27 mouse cellular contexts compared by ENCODE assay signal in the genomic region with DNA sequence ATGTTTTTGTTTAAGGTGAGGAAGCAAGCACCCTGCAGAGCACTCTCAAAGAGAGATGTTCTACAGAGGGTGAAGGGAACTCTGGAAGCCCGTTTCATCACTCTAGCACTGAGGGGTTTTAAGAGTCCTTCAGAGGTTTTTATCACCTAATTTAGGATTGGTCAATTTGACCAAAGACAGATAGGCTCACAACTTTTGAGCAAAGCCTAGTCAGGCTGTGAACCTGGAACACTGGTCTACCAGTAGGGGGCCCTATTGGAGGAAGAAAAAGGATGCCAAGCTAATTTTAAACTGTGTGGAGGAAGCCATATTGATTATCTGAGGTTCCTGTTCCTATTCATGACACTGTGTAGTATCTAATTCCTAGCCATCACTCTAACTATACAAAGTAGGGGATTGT.
DNase-seq lines count a peak whose midpoint lies in the region; ATAC-seq and TF ChIP-seq lines count a peak whose summit lies in the region.
"Had no signal": no experiment of that assay in that cellular context is flagged by ENCODE, and none has a peak within 500 bp of the region (broad histone marks: within the 10 kb centered on the region; RNA-seq: fewer than 3 reads in every experiment).

No protein-coding gene starts in this region.

- no peak for DNase-seq in heart, adult 2 months
- DNase-seq in heart, adult 18-20 months: no peak
- peak; percentile 80 for DNase-seq in midbrain, embryonic 11.5 days (ENCODE audit: low spot score, missing footprints)
- DNase-seq in midbrain, postnatal 0 days (ENCODE audit: low spot score): no peak
- DNase-seq in R1 (ENCODE audit: low read depth, low spot score): peak; percentile 57
- no peak for DNase-seq in cerebellum, postnatal 36 days
- no peak for DNase-seq in urinary bladder, postnatal 25 days (ENCODE audit: low spot score)
- DNase-seq: adrenal gland, adult 8-10 months; adrenal gland, postnatal 25 days; B cell, adult 2 months; cerebellum, adult 11-12 months; cerebellum, adult 8-10 months; cerebellum, postnatal 10 days; gastrocnemius, postnatal 10 days; gastrocnemius, postnatal 36 days had no signal

- intact Hi-C loops in heart, adult 2 months (cut with DNase I): no loop called here

- no peaks in the 10 kb centered on the region for H3K9me3 ChIP-seq in midbrain, embryonic 11.5 days (ENCODE audit: control insufficient read depth, low read length)
- H3K9me3 ChIP-seq in midbrain, postnatal 0 days (ENCODE audit: low read length): no peaks in the 10 kb centered on the region
- H3K9me3 ChIP-seq: forebrain, embryonic 10.5 days; forebrain, embryonic 13.5 days; G1E; heart, embryonic 10.5 days; heart, embryonic 13.5 days; hindbrain, embryonic 12.5 days; hindbrain, embryonic 15.5 days had no signal

- WGBS in heart, adult 2 months: 47% methylated on average over 1 of the region's 1 CpGs
- 80% methylated on average over 1 of the region's 1 CpGs for WGBS in midbrain, embryonic 11.5 days
- 68% methylated on average over 1 of the region's 1 CpGs for WGBS in midbrain, postnatal 0 days

- H3K4me2 ChIP-seq in midbrain, embryonic 11.5 days: no peak overlapping the region
- no peak overlapping the region for H3K4me2 ChIP-seq in midbrain, postnatal 0 days (ENCODE audit: low read depth, low read length, poor library complexity, severe bottlenecking)
- H3K4me2 ChIP-seq: forebrain, embryonic 13.5 days; heart, embryonic 13.5 days; hindbrain, embryonic 12.5 days; hindbrain, embryonic 15.5 days had no signal

- no peaks in the 10 kb centered on the region for H3K36me3 ChIP-seq in heart, adult 2 months (ENCODE audit: control insufficient read depth, insufficient read depth, low read length)
- no peaks in the 10 kb centered on the region for H3K36me3 ChIP-seq in midbrain, embryonic 11.5 days (ENCODE audit: control insufficient read depth, insufficient read depth, low read length)
- H3K36me3 ChIP-seq in midbrain, postnatal 0 days (ENCODE audit: insufficient read depth, low read length): no peaks in the 10 kb centered on the region
- H3K36me3 ChIP-seq: forebrain, embryonic 10.5 days; G1E; heart, embryonic 10.5 days; hindbrain, embryonic 12.5 days; hindbrain, embryonic 15.5 days had no signal

- no peak for TF ChIP-seq EP300 in heart, adult 2 months (IDR thresholded peaks at IDR 0.05; ENCODE audit: insufficient read depth, low read depth, low read length)

- no peak for TF ChIP-seq POLR2A in heart, adult 2 months (IDR thresholded peaks at IDR 0.05; ENCODE audit: insufficient read depth, low read depth, low read length)

- no peak overlapping the region for H3K4me3 ChIP-seq in heart, adult 2 months
- no peak overlapping the region for H3K4me3 ChIP-seq in midbrain, embryonic 11.5 days (ENCODE audit: low read depth, low read length)
- H3K4me3 ChIP-seq in midbrain, postnatal 0 days (ENCODE audit: low read depth, low read length): no peak overlapping the region
- H3K4me3 ChIP-seq: forebrain, embryonic 10.5 days; forebrain, embryonic 13.5 days; heart, embryonic 10.5 days; heart, embryonic 13.5 days; hindbrain, embryonic 12.5 days; hindbrain, embryonic 15.5 days had no signal

- no peak overlapping the region for H3K27ac ChIP-seq in heart, adult 2 months
- no peak overlapping the region for H3K27ac ChIP-seq in midbrain, embryonic 11.5 days (ENCODE audit: low read depth, low read length)
- no peak overlapping the region for H3K27ac ChIP-seq in midbrain, postnatal 0 days (ENCODE audit: low read depth, low read length)
- H3K27ac ChIP-seq: forebrain, embryonic 10.5 days; forebrain, embryonic 13.5 days; heart, embryonic 10.5 days; heart, embryonic 13.5 days; hindbrain, embryonic 12.5 days; hindbrain, embryonic 15.5 days had no signal

- no peak for ATAC-seq in midbrain, embryonic 11.5 days (ENCODE audit: low FRiP score)
- ATAC-seq in midbrain, postnatal 0 days (ENCODE audit: low FRiP score): no peak
- ATAC-seq: activated CD4-positive, CD25-positive, alpha-beta regulatory T cell, adult 4 months; forebrain, embryonic 13.5 days; forebrain, embryonic 16.5 days; intestine, postnatal 0 days; Patski had no signal

- no peaks in the 10 kb centered on the region for H3K79me2 ChIP-seq in heart, adult 2 months (replicated peaks; ENCODE audit: control insufficient read depth, insufficient read depth, low read length)

- H3K9ac ChIP-seq in heart, adult 2 months (ENCODE audit: low read depth, low read length): no peak overlapping the region
- H3K9ac ChIP-seq in midbrain, embryonic 11.5 days (ENCODE audit: low read length): no peak overlapping the region
- H3K9ac ChIP-seq in midbrain, postnatal 0 days (replicated peaks; ENCODE audit: low read length, poor library complexity, severe bottlenecking): no peak overlapping the region
- H3K9ac ChIP-seq: forebrain, embryonic 13.5 days; heart, embryonic 13.5 days; hindbrain, embryonic 12.5 days; hindbrain, embryonic 15.5 days had no signal

- no peaks in the 10 kb centered on the region for H3K27me3 ChIP-seq in heart, adult 2 months (ENCODE audit: control insufficient read depth, insufficient read depth, low read length)
- H3K27me3 ChIP-seq in midbrain, embryonic 11.5 days (ENCODE audit: control insufficient read depth, insufficient read depth, low read length): no peaks in the 10 kb centered on the region
- H3K27me3 ChIP-seq in midbrain, postnatal 0 days (ENCODE audit: insufficient read depth, low read length): no peaks in the 10 kb centered on the region
- H3K27me3 ChIP-seq: CH12.LX; forebrain, embryonic 13.5 days; heart, embryonic 13.5 days; hindbrain, embryonic 12.5 days; hindbrain, embryonic 15.5 days; Patski had no signal

- H3K4me1 ChIP-seq in heart, adult 2 months (ENCODE audit: control insufficient read depth, insufficient read depth, low read length): no peaks in the 10 kb centered on the region
- no peaks in the 10 kb centered on the region for H3K4me1 ChIP-seq in midbrain, embryonic 11.5 days (ENCODE audit: control insufficient read depth, insufficient read depth, low read length)
- no peaks in the 10 kb centered on the region for H3K4me1 ChIP-seq in midbrain, postnatal 0 days (ENCODE audit: insufficient read depth, low read length)
- H3K4me1 ChIP-seq: forebrain, embryonic 13.5 days; heart, embryonic 10.5 days; heart, embryonic 13.5 days; hindbrain, embryonic 12.5 days; hindbrain, embryonic 15.5 days had no signal

- peak; percentile 37 for TF ChIP-seq CTCF in heart, adult 2 months (IDR thresholded peaks at IDR 0.05)
- no peak for TF ChIP-seq CTCF in midbrain, postnatal 0 days (IDR thresholded peaks at IDR 0.05)

Comparison
In these comparisons a context has a peak if more than half of its experiments do, and no peak if none do; other contexts are left out.
1. DNase-seq: peak in midbrain, embryonic 11.5 days (single experiment) and R1 (single experiment); none in heart, adult 2 months (0 of 2), heart, adult 18-20 months (0 of 2), midbrain, postnatal 0 days (single experiment), cerebellum, postnatal 36 days (0 of 2) and urinary bladder, postnatal 25 days (single experiment).